Mouse (Mus musculus) MEL (cell line): ENCODE measurements around the gene Tmtc4.

Source experiments
- CTCF ChIP-seq, 3 experiments: IDR thresholded peaks in 2 of 3; conservative IDR thresholded peaks in 1 of 3; 2 replicates each; pipeline ENCODE4 v1.5.1; 2011 to 2012; ENCODE audit warnings: low read length in 3 of 3, low read depth in 2 of 3, mild to moderate bottlenecking in 2 of 3, improper control_type of control experiment in 1 of 3, inconsistent platforms in 1 of 3, mixed read lengths in 1 of 3, moderate library complexity in 1 of 3; ENCODE audit not compliant: control insufficient read depth in 1 of 3, insufficient read depth in 1 of 3, poor library complexity in 1 of 3, severe bottlenecking in 1 of 3
- MAFK ChIP-seq: IDR thresholded peaks from 2 replicates; pipeline ENCODE4 v1.6.1; 2011; ENCODE audit warnings: low read depth, mild to moderate bottlenecking, low read length, improper control_type of control experiment, borderline replicate concordance
- TCF12 ChIP-seq: IDR thresholded peaks from 2 replicates; pipeline ENCODE4 v1.6.1; 2014; ENCODE audit warnings: low read depth, mild to moderate bottlenecking, inconsistent platforms, low read length, improper control_type of control experiment, moderate library complexity
- ZMIZ1 ChIP-seq: IDR thresholded peaks from 2 replicates; pipeline ENCODE4 v1.6.1; 2012; ENCODE audit warnings: low read depth, mild to moderate bottlenecking, inconsistent platforms, low read length, improper control_type of control experiment, moderate library complexity

DNA sequence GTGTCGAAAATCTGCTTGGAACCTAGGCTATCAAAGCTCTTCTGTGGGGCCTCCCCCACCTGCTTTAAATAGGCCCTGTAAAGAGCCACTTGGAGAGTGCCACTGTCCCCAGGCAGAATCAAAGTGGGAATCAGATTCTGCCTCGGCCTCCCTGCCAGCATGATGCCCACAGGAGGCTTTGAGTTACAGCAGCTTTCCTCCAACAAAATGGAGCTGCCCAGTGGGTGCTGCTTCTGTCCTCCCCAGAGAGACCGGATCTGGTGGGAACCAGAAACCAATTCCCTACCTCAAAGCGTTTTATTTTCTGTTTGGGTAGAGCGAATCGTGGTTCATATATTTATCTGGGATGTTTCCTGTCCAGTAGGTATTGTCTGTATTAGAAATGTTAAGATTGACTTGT, 108.2 kb downstream of the Tmtc4 start:
- TF ChIP-seq TCF12 (no peak), ZMIZ1 (no peak), CTCF (IDR thresholded peaks at IDR 0.05 in 2 of 3, conservative IDR thresholded peaks at IDR 0.05 in 1 of 3; ENCODE audit: control insufficient read depth in 1 of 3, insufficient read depth in 1 of 3, low read depth in 2 of 3, low read length in 3 of 3, poor library complexity in 1 of 3, severe bottlenecking in 1 of 3) (no peak), MAFK (no peak)
